Mouse (Mus musculus) brain, embryonic 14.5 days (tissue): ENCODE data around the gene 1110017D15Rik.

ENCODE experiments used
- CTCF ChIP-seq: fragments of 200-500 bp; IDR thresholded peaks from 2 replicates; pipeline ENCODE4 v1.5.1; 2012; ENCODE audit warnings: inconsistent platforms, mild to moderate bottlenecking, moderate library complexity, borderline replicate concordance; ENCODE audit not compliant: insufficient read depth, insufficient read length; ENCODE audit errors: extremely low read depth
- POLR2A ChIP-seq: fragments of 200-500 bp; IDR thresholded peaks from 2 replicates; pipeline ENCODE4 v1.6.1; 2012; ENCODE audit warnings: mild to moderate bottlenecking, inconsistent platforms, borderline replicate concordance; ENCODE audit not compliant: poor library complexity, insufficient read depth, insufficient read length, severe bottlenecking; ENCODE audit errors: extremely low read depth

DNA sequence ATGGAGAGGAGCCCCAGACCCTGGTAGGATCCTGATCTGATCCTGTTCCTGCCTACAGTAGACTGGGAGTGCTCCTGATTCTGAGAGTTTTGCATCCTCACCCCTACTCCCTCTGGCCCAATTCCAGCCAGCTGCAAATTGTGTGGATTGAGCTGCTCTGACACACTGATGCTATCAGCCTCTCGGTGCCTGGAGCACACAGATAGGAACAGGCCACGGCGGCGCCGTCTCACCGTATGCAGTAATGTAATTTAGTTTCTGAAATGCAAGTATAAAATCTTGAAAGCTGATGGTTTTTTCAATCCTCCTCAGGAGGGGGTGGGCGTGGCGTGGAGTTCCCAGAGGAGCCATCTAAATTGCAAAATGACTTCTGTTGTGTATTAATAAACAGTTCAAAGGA is 25.0 kb upstream of the 1110017D15Rik start:
- TF ChIP-seq POLR2A (no peak), CTCF (no peak)
